Mouse (Mus musculus) C2C12 (cell line): ENCODE results near the gene Gp9.

Experiments used
- CTCF ChIP-seq: IDR thresholded peaks from one replicate; pipeline ENCODE4 v1.5.1; 2011; ENCODE audit not compliant: control insufficient read depth, insufficient read depth, insufficient read length
- MYOD1 ChIP-seq: IDR thresholded peaks from one replicate; pipeline ENCODE4 v1.6.1; 2011; ENCODE audit warnings: low read depth; ENCODE audit not compliant: control insufficient read depth, insufficient read length

DNA sequence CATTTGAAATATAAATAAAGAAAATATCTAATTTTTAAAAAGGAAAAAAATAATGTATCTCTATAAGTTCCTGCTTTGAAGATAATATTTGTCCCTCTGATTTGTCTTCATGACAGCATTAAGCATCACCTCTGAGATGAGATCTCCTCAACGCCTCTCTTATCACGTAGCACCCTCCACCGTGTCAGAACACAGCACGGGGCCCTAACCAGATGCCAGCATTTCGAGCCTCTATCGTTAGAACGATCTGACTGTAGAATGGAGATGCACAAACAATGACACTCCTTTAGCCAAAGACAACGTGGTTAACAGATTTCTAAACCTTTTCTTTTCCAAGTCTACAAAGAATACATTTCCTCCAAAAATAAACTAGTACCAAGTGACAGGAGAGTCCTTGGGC lies 6.2 kb downstream of the Gp9 start:
- TF ChIP-seq MYOD1, result no peak
- TF ChIP-seq CTCF, result no peak
